Mouse (Mus musculus) heart, adult 11 months (tissue): Measurements from ENCODE around the gene H2-Oa.
A peak's percentile ranks its signal among the peaks of the same experiment; 100 is the strongest.

Source experiments
- DNase-seq: peaks from one replicate; pipeline ENCODE4 v3.0.0; 2022

The H2-Oa gene

DNA sequence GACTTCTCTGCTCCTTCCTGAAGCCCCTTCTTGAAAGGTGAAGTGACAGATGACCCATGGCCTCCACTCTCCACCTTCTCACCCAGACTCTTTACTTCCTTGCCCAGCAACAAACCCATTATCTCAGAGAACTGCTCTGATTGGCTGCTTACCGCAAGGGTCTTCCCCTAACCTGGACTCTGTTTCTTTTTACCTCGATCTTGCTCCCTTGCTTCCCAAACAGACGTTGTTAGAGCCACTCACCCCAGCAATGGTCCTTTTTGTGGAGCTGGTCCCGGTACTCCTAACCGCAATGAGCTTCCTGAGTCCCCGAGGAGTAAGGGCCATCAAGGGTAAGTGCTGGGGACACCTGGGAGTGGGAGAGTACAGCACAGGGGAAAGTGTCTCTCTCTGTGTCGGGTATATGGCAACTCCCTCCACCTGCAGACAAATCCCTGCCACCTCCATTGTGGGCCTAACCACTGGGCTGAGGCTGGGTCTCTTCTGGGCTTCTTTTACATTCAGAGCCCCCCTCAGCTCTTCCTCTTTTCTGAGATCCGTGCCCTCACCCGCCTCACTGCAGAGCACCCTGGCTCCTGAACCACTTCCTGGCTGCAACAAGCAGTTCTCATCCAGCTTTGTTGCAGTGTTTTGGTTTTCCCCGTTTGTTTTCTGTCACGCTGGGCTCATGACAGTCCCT is at the start of gene H2-Oa:
Gene H2-Oa, plus strand, starts transcription at position 144 of the 679 bp plus-strand sequence.
- no peak for DNase-seq

DNA sequence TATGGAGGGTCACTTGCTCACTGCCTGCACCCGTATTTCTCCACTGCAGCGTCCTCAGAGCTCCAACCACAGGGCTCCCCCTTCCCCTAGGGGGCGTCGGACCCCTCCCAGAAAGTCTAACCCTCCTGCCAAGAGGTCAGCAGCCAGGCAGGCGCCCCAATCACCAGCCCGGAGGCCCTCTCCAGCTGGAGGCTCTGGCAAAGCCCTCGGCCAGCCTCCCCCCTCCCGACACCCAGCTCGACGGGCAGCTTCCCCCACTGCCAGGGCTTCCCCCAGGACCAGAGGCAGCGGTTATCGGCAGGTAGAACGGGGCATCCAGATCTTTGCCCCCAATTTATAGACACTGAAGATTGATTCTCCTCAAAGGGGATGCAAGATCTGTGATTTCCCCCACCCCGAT is 46.2 kb upstream of the H2-Oa start:
- DNase-seq = peak; percentile 92

- DNase-seq = no peak
Measured at GRCm38 (mm10) chr17:34047404-34048050, 44.6 kb upstream of the H2-Oa start.

DNA sequence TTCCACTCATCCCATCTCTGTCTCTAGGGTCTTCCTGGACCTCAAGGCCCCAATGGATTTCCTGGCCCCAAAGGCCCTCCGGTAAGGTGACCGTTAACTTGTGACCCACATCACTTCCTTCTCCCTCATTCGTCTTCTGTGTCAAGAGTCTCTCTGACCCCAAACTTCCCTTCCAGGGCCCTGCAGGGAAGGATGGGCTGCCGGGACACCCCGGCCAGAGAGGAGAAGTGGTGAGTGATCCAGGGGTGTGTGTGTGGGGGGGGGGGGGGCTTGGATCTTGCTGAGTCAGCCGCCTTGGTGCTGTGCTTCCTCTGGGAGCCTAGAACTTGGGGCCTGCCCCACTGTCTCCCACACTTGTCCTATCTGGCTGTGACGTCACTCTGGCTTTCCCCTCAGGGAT is 34.9 kb upstream of the H2-Oa start:
- no peak for DNase-seq

- no peak for DNase-seq
Measured at GRCm38 (mm10) chr17:34068864-34069263, 23.3 kb upstream of the H2-Oa start.

GRCm38 (mm10) chr17:34072091-34072490 is 20.0 kb upstream of the H2-Oa start:
- DNase-seq = no peak

GRCm38 (mm10) chr17:34075271-34075670 is 16.9 kb upstream of the H2-Oa start:
- no peak for DNase-seq

DNA sequence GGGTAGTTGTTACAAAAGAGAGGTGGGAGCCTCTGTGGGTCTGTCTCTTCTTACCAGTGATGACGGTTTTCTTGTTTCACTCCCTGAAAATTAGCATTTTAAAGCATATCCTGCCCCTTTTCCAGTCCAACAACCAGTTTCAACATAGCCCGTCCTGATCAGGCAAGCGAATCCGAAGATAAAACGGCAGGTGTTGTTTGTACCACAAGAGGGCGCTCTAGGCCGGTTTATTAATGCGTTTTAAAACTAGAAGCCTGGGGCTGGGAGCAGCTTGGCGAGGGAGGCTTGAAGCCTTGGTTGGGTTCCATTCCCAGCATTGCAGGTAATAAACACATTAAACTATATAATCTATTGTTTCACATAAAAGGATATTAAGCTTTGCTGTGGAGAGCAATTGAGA is 14.6 kb upstream of the H2-Oa start:
- DNase-seq = no peak

DNA sequence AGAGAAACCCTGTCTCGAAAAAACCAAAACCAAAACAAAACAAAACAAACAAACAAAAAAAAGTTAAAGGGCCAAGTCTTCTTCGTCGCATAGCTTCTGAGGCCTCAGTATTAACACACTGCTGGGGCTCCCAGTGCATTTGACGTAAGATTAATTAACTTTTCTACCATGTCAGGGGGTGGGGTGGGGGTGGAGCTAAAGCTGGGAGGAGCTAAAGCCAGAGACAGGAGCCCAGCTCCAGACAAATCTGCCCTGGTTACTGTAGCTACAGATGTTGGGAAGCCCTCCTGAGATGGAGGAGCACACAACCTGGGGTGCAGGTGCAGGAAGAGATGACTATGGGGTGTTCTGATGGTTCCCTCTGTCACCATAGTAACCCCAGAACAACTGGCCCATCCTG is 14.0 kb upstream of the H2-Oa start:
- no peak for DNase-seq

GRCm38 (mm10) chr17:34079002-34079401 is 13.1 kb upstream of the H2-Oa start:
- no peak for DNase-seq

GRCm38 (mm10) chr17:34079621-34080020 is 12.5 kb upstream of the H2-Oa start:
- DNase-seq = peak; percentile 92

DNA sequence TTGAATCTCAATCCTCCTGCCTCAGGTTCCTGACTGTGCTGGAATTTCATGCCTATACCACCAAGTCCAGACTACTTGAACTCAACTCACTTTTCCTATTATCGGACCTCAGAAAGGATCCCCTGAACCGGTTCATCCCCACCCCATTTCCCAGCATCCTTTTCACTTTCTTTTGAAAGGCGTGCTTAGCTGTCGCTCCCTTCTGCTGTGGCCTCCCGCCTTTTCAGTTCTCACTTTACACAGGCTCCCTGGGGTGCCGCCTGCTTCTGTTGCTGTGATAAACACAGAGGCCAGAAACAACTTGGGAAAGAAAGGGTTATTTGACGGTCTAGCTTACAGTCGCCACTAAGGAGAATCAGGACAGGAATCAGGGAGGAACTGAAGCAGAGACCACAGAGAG is 9.0 kb upstream of the H2-Oa start:
- DNase-seq = no peak

- no peak for DNase-seq
Measured at GRCm38 (mm10) chr17:34087386-34087785, 4.8 kb upstream of the H2-Oa start.

DNA sequence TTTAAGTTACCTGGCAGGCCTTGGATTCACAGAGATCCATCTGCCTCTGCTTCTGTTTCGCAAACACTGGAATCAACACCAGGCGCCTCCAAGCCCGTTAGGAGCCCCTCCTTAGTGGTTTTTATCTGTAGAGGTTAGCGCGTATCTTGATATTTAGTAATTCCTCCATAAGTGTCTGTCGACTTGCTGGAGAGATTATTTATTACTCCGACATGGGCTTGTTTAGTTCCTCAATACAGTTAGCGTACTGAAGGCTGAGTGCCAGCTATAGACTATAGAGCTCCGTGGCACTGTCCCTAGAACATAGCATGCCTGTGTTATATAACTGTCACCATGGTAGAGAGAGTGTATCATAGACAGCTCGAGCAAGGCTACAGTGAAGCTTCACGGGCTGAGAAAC is 4.0 kb upstream of the H2-Oa start:
- no peak for DNase-seq

DNA sequence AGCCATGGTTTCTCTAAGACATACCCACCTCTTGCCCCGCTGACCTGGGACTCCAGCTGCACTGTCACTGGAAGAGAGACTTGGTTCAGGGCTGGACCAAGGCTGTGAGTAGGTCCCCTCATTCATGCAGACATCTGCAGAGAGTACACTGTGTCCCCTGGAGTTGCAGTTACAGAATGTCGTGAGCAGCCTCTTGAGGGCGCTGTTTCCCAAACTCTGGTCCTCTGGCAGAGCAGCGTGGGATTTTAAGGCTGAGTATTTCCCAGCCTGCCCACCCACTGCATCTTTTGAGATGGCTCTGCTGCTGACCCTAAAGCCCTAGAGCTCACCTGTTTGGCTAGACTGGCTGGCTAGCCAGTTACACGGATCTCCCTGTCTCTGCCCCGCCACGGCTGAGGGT is 1.2 kb upstream of the H2-Oa start:
- DNase-seq = no peak

DNA sequence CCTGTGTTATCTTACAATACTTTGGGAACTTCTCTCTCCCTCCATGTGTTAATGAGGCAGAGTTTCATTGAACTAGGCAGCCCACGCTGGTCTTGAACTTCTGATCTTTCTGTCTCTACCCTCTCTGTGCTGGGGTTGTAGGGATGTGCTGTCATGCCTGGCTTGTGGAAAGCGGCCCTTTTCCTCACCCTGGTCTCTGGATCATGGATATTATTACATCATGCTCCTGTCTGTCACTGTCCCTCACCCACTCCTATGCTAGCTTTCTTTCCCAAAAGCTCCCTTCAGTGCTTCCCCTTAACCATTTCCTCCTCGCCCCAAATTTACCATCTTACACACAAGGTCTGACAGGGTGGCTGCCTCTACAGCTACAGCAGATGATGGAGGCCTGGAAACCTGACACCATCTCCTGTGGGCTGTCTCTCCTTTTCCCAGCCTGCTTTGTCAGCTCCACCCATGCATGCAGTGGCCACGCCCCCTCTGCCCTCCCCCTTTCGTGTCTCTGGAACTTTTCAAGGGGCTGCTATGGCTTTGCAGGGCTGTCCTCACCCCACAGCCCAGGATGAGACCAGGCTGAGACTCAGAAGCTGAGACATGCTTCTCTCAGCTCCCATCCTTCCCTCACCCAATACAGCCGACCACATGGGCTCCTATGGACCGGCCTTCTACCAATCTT is 1.2 kb downstream of the H2-Oa start:
- DNase-seq = no peak

- DNase-seq = no peak
Measured at GRCm38 (mm10) chr17:34094283-34095035, 2.3 kb downstream of the H2-Oa start.

DNA sequence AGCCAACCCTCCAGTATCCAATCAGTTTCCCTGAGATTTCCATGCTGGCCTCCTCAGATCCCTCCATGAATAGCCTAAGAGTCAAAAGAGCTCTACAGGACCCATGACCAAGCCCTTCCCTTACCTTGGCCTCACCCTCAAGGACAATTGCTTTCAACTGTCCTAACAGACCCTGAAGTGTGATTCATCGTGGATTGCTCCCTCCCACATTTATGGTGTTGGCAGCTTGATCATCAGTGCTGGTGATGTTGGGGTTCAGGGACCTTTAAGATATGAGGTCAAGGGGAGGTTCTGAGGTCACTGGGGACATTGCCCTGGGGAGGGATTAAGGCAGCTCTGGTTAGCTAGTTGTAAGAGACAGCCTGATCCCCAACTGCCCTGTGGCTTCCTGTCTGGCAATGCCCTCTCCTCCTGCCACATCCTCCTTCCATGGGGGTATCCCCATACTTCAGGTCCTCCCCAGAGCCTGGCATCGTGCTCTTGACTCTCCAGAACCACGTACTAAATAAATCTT is 4.4 kb downstream of the H2-Oa start:
- DNase-seq = no peak

DNA sequence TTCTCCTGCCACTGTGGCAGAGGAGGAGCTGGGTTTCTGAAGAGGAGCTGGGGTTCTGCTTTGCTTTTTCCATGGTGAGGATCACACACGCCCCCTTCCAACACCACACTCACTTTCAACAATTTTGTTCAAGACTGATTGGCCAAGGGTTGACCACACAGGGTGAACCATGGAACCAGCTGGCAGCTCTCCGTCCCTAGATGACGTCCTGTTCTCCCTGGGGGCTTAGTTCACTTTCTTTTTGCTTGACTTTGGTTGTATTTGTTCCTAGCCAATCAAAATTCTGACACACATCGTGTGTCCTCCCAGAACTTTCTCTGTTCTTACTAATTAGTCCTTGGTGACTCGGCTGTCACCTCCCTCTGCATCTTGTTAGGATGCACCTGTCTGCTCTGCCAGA is 5.1 kb downstream of the H2-Oa start:
- DNase-seq = no peak

GRCm38 (mm10) chr17:34098709-34099479 is 6.8 kb downstream of the H2-Oa start:
- DNase-seq = no peak

DNA sequence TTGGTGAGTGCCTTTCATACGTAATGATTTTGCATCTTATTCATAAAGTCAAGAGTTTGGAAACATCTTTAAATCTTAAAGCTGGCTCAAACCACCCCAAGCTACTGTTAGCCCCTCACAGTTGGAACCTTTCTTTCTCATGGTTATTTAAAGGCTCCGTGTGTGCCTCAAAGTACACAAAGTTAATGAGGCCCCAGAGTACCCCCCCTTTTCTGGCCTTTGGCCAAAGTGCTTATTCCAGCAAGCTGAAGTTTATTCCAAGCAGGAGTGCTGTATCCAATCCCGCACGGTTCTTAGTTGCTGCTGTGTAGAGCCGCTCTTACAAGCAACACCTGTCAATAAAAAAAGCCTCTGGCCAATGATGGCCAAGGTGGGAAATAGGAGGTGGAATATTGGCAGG is 7.4 kb downstream of the H2-Oa start:
- no peak for DNase-seq

- DNase-seq = no peak
Measured at GRCm38 (mm10) chr17:34101185-34101584, 9.0 kb downstream of the H2-Oa start.
